Mouse (Mus musculus) adrenal gland, postnatal 0 days (tissue): Measurements from ENCODE around the gene Vip. TPM values are rescaled to one million over a fixed set of nuclear protein-coding genes. Genes with fewer than 3 reads are reported as not detected.

Experiments
- polyA plus RNA-seq: library from polyadenylated mRNA; unstranded; fragments of >200 nt; fragmentation: Nextera tagmentation; extraction: Ambion mirVana; gene quantifications from 2 replicates; pipeline ENCODE4 v1.2.1, GENCODE M21; 2015

Vip gene
- 1.0 and 3.0 TPM in 2 replicates for polyA plus RNA-seq

GRCm38 (mm10) chr10:5639112-5639511 is at the start of gene Vip:
Gene Vip (plus strand): TSS chr10:5639218.

GRCm38 (mm10) chr10:5593464-5593863 is 45.6 kb upstream of the Vip start, which contains the start of gene Myct1:
Gene Myct1 (plus strand): TSS chr10:5593775.

Other genes with a start within 250 kb of the Vip start
- gene Syne1, start 87.7 kb upstream of the Vip start, polyA plus RNA-seq, result 3.8 and 5.5 TPM in 2 replicates
- 3.1 and 5.5 TPM in 2 replicates for gene Myct1, start 45.4 kb upstream of the Vip start, polyA plus RNA-seq
- gene Fbxo5, start 166.4 kb downstream of the Vip start, polyA plus RNA-seq, result 17.1 and 17.6 TPM in 2 replicates
- gene Mtrf1l, start 184.7 kb downstream of the Vip start, polyA plus RNA-seq, result 14.9 and 17.1 TPM in 2 replicates